Mouse (Mus musculus): ENCODE results near the gene Eif5a.
A peak's percentile ranks its signal among the peaks of the same experiment; 100 is the strongest.

Eif5a gene

GRCm38 (mm10) chr11:69876867-69877266, 44.9 kb downstream of the Eif5a start:
- peak; percentile 84 for DNase-seq (ENCODE audit: low read depth)

- DNase-seq (ENCODE audit: low read depth), result peak; percentile 62
These were observed 45.6 kb downstream of the Eif5a start for GRCm38 (mm10) chr11:69876186-69876585.

GRCm38 (mm10) chr11:69872451-69872850, 49.3 kb downstream of the Eif5a start:
- no peak for DNase-seq (ENCODE audit: low read depth)

- no peak for DNase-seq (ENCODE audit: low read depth)
These were observed 49.9 kb downstream of the Eif5a start for GRCm38 (mm10) chr11:69871822-69872221.

DNA sequence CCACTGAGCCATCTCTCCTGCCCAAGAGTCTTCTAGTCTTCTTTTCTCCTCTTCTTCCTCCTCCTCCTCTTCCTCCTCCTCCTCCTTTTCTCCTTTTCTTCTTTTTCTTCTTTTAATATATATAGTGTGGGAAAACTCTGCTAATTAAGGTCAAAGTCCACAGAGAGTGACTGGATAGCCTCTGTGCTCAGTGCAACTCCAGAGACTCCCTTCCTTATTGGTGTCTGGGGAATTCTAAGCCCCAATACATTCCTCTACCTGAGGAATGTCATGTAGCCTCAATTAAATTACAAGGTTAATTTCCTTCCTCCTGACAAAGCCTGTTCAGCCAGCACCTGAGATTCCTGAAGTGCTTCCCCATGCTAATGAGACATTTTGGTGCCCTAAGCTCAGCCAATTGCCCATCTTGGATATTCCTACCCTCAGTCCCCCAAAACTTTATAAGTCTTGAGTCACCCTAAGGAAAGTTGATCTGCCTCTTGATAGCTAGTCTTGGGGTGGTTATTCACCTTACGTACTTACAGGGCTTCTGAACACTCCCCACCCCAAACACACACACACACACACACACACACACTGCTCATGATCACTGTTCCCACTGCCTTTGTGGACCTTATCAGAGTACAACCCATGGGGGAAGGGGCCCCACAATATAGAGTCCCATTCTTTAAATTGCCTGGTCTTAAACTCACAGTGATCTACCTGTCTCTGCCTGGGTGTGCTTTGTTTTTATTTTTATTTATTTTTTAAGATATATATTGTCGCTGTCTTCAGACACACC, 51.3 kb downstream of the Eif5a start:
- no peak for DNase-seq (ENCODE audit: low read depth)

- no peak for DNase-seq (ENCODE audit: low read depth)
These were observed 54.4 kb downstream of the Eif5a start for GRCm38 (mm10) chr11:69867335-69867734.
